Mouse (Mus musculus) heart, embryonic 10.5 days (tissue): ENCODE results near the gene Nemp1. TPM values are rescaled to one million over a fixed set of nuclear protein-coding genes. Genes with fewer than 3 reads are reported as not detected.
A peak's percentile ranks its signal among the peaks of the same experiment; 100 is the strongest.

Source experiments
- DNase-seq: peaks from one replicate; pipeline ENCODE4 v3.0.0-alpha.2; 2017; ENCODE audit warnings: low spot score
- H3K27ac ChIP-seq: fragments of 300-500 bp; sonication (generic); 2 replicates; pipeline ENCODE4 v1.5.1; 2016; ENCODE audit warnings: mild to moderate bottlenecking
- H3K27me3 ChIP-seq: fragments of 300-500 bp; sonication (generic); 2 replicates; pipeline ENCODE4 v1.6.1; 2016; ENCODE audit warnings: mild to moderate bottlenecking; ENCODE audit not compliant: poor library complexity, insufficient read depth, severe bottlenecking
- H3K36me3 ChIP-seq: fragments of 300-500 bp; sonication (generic); 2 replicates; pipeline ENCODE4 v1.6.1; 2016; ENCODE audit warnings: mild to moderate bottlenecking, moderate library complexity
- H3K4me1 ChIP-seq: fragments of 300-500 bp; sonication (generic); 2 replicates; pipeline ENCODE4 v1.6.1; 2016; ENCODE audit warnings: mild to moderate bottlenecking
- H3K4me3 ChIP-seq: fragments of 300-500 bp; sonication (generic); 2 replicates; pipeline ENCODE4 v1.5.1; 2016; ENCODE audit warnings: mild to moderate bottlenecking, moderate library complexity
- H3K9me3 ChIP-seq: fragments of 300-500 bp; sonication (generic); 2 replicates; pipeline ENCODE4 v1.6.1; 2016; ENCODE audit warnings: mild to moderate bottlenecking, moderate library complexity
- WGBS: fragments of 180-500 bp; shearing (Covaris S2); methylation state at CpG from one replicate; pipeline ENCODE4 v1.1.7; 2016; 5-methylcytosine and 5-hydroxymethylcytosine counted together
- polyA plus RNA-seq: library from polyadenylated mRNA; unstranded; fragments of >200 nt; fragmentation: Nextera tagmentation; extraction: Ambion mirVana; gene quantifications from 2 replicates; pipeline ENCODE4 v1.2.1, GENCODE M21; 2016

The Nemp1 gene
- polyA plus RNA-seq, 1 experiment from 2014 or later: 7.7 TPM

DNA sequence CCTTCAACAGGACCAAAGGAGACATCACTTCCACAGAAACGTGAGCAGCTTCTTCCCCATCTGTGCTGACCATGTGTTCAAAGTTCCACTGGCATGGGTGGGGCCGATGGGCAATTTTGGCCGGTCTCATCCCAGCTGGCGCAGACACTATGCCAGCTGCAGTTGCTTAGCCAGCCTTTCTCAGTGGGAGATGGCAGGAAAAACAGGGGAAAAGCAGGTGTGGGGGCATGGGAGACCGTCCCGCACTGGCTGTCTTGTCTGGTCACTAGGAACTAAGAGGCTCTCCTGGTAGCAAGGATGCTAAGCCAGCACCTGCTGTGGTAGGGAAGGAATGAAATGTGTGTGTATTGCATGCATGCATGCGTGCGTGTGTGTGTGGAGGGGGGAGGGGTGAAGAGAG is 61.7 kb downstream of the Nemp1 start:
- peaks cover 14% of the 10 kb centered on the region; the same call in 1 of the 2 replicates for H3K4me1 ChIP-seq
- H3K27ac ChIP-seq: no peak overlapping the region
- no peaks in the 10 kb centered on the region for H3K36me3 ChIP-seq
- no peak for DNase-seq
- peaks cover 32% of the 10 kb centered on the region for H3K27me3 ChIP-seq
- 79% methylated on average over 8 of the region's 8 CpGs for WGBS
- H3K4me3 ChIP-seq: no peak overlapping the region
- no peaks in the 10 kb centered on the region for H3K9me3 ChIP-seq

DNA sequence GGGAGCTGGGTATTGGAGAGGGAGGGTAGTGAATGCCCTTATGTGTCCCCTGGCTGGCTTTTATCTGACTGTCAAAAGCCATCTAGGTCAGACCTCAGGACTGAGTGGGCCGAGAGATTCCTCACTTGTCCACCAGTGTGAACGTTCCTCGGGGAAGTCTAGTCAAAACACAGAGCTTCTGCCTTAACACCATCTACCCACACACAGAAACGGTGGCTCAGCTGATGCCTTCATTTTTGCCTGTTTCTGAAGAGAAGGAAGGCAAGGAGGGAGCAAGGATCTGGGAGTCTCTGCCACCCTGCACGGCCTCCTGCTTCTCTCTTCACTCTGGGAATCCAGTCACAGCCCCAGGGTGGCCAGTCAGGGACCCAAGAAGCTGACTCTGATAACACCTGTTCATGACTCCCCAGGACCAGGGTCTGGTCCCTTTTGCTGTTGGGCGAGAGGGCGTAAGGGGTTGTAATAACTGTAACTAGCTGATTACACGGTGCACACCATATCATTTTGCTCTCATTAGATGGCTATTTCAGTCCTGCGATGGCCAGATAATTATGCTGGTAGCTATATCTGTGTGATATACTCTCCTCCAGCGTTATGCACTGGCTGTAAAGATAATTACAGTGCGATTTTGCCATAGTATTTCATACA is 63.7 kb downstream of the Nemp1 start:
- no peaks in the 10 kb centered on the region for H3K9me3 ChIP-seq
- H3K4me3 ChIP-seq: no peak overlapping the region
- no peak for DNase-seq
- H3K36me3 ChIP-seq: no peaks in the 10 kb centered on the region
- no peak overlapping the region for H3K27ac ChIP-seq
- H3K4me1 ChIP-seq: peaks cover 8% of the 10 kb centered on the region
- peaks cover 24% of the 10 kb centered on the region for H3K27me3 ChIP-seq
- WGBS: 67% methylated on average over 11 of the region's 11 CpGs

DNA sequence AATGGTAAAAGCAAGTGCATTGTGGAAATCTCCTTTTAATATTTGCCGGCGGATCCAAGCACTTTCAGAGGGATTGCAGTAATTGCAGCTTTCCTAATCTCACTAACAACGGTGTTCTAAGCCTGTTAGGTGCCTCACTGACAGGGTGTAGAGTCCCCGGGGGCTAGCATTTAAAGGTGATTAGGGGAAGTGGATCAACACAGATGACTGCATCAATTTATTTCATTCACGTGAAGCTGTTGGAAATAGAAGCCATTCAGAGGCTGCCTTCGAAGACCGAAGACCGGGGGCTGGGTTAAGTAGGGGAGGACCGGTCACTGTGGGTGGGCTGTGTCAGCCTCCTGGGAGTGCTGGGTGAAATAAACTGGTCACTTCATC is 64.2 kb downstream of the Nemp1 start:
- Histone ChIP-seq H3K27me3 (peaks cover 20% of the 10 kb centered on the region), H3K36me3 (no peaks in the 10 kb centered on the region), H3K4me3 (no peak overlapping the region), H3K27ac (no peak overlapping the region), H3K4me1 (peaks cover 8% of the 10 kb centered on the region), H3K9me3 (no peaks in the 10 kb centered on the region)
- no peak for DNase-seq
- 63% methylated on average over 9 of the region's 9 CpGs for WGBS

DNA sequence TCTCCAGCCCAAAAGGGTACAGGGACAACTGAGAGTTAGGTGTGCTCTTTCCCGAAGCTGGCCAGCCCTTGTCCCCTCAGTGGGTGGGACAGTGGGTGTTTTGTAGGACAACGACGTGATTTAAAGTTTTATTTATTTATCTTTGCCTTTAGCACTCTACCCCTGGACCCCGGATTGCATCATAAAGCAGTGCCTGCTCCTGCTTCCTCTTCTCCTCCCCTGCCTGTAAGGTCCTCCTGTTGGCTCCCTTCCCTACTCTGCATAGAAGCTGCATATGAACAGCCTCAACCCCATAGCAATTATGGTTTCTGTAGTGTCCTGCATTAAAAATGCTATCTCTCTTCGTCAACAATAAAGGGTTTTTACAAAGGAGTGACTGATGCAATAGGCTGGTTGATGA is 64.7 kb downstream of the Nemp1 start:
- Histone ChIP-seq H3K36me3 (no peaks in the 10 kb centered on the region), H3K4me3 (no peak overlapping the region), H3K27ac (no peak overlapping the region), H3K4me1 (peaks cover 8% of the 10 kb centered on the region), H3K27me3 (peaks cover 18% of the 10 kb centered on the region), H3K9me3 (no peaks in the 10 kb centered on the region)
- DNase-seq: no peak
- WGBS: 39% methylated on average over 5 of the region's 5 CpGs

DNA sequence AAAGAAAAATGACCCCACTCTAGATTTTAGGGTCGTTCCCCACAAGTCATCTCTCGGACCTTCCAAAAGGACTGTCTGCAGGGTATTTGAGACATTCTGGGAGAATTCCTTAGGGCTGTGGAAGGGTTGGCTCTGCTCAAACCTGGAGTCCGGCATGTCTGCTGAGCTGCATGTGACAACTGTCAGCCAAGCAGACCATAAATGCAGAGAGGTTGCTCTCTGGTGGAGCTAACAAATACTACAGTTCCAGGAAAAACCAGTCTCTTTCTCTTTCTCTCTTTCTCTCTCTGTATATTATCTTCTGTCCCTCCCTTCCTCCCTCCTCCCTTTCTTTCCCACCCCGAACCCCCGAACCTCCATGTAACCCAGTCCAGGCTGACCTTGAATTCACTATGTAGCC is 67.7 kb downstream of the Nemp1 start:
- Histone ChIP-seq H3K9me3 (no peaks in the 10 kb centered on the region), H3K36me3 (no peaks in the 10 kb centered on the region), H3K4me3 (no peak overlapping the region), H3K27me3 (no peaks in the 10 kb centered on the region), H3K4me1 (peaks cover 14% of the 10 kb centered on the region), H3K27ac (no peak overlapping the region)
- WGBS: 37% methylated on average over 5 of the region's 5 CpGs
- DNase-seq: no peak

DNA sequence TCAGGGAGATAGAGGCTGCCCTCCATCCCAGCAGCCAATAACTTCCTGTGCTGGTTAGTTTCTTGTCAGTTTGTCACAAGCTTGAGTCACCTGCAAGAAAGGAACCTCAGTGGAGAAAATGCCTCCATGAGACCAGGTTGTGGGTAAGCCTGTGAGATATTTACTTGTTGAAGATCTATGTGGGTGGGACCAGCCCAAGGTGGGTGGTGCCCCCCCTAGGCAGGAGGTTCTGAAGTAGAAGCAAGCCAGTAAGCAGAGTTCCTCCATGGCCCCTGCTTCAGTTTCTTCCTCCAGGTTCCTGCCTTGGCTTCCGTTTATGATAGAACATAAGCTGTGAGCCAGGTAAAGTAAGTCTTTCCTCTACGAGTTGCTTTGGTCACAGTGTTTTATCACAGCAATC is 69.6 kb downstream of the Nemp1 start:
- no peak overlapping the region for H3K4me3 ChIP-seq
- H3K36me3 ChIP-seq: peaks cover under 1% of the 10 kb centered on the region; the same call in 1 of the 2 replicates
- WGBS: 68% methylated on average over 2 of the region's 2 CpGs

DNA sequence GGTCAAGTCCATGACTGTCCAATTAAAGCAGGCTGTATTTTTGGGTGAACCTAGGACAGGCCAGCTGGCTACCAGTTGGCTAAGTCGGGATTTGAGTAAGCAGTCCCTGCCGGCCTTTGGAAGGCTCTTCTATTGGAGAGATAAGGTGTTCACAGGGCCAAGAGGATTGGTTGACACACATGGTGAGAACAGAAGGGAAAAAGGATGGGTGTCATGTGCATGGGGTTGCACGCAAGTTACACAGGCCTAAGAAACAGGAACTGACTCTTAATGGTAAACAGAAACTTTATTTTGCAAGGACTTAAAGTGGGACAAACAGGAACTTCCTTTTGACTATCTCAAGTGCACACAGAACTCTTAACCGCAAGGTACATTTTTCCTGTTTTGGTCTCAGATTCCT is 70.2 kb downstream of the Nemp1 start:
- Histone ChIP-seq H3K27ac (no peak overlapping the region), H3K4me3 (no peak overlapping the region), H3K36me3 (peaks cover 7% of the 10 kb centered on the region), H3K9me3 (no peaks in the 10 kb centered on the region), H3K4me1 (peaks cover 30% of the 10 kb centered on the region), H3K27me3 (no peaks in the 10 kb centered on the region)
- WGBS: 50% methylated on average over 4 of the region's 4 CpGs
- DNase-seq: no peak

More for the DNA sequence above, 69.6 kb downstream of the Nemp1 start:
- no peak for DNase-seq
- Histone ChIP-seq H3K27ac (no peak overlapping the region), H3K9me3 (no peaks in the 10 kb centered on the region), H3K4me1 (peaks cover 30% of the 10 kb centered on the region), H3K27me3 (no peaks in the 10 kb centered on the region)

DNA sequence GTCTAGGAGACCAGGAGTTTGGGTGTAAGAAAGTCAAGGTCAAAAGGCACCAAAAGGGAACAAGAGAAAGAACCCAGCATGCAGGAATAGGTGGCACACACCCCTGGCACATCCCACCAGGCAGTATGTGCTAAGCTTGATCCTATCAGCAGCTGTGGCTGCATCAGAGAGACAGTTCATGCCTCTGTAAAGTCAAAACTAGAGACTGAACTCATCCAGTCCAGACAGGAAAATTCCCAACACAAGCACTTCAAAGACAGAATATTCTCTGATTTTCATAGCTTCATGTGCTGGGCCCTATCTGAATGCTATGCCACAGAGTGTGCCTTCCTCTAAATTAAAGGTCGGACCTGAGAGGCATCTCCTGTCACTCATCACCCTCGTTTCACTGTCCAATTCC is 70.9 kb downstream of the Nemp1 start:
- peaks cover 13% of the 10 kb centered on the region for H3K36me3 ChIP-seq
- WGBS: 14% methylated on average over 2 of the region's 2 CpGs
- DNase-seq: no peak

DNA sequence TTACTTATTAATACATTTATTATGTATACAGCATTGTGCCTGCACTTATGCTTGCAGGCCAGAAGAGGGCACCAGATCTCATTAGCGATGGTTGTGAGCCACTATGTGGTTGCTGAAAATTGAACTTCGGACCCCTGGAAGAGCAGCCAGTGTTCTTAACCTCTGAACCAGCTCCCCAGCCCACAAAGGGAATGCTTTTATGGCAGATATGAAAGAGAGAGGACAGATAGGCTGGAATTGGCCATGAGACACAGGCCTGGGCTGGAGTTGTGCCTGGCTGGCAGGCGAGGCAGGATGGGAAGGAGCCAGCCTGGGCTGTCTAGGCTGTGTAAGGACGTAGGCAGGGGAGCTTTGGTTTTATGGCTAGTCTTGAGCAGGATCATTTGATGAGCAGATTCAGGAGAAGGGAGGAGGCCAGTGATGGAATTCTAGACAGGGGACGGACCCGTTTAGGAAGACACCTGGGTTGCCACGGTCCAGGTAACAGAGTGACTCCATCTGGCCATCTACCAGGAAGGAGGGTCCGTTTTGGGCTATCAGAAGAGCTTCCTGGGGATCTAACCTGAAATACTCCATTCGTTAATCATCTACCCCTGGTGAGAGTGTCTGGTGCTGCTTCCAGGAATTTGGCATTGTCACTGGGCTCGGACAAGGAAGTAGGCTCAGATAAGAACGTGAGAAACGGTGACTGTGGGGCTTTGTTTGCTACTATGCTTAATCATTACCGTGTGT is 71.6 kb downstream of the Nemp1 start:
- Histone ChIP-seq H3K27ac (peak overlapping the region; percentile 70; the same call in 1 of the 2 replicates), H3K9me3 (no peaks in the 10 kb centered on the region), H3K27me3 (no peaks in the 10 kb centered on the region), H3K4me3 (peak overlapping the region; percentile 99; the same call in 1 of the 2 replicates), H3K4me1 (peaks cover 30% of the 10 kb centered on the region), H3K36me3 (peaks cover 21% of the 10 kb centered on the region)
- WGBS: 39% methylated on average over 13 of the region's 13 CpGs
- DNase-seq: no peak

More for the DNA sequence above, 70.9 kb downstream of the Nemp1 start:
- Histone ChIP-seq H3K9me3 (no peaks in the 10 kb centered on the region), H3K4me1 (peaks cover 30% of the 10 kb centered on the region), H3K4me3 (no peak overlapping the region), H3K27ac (no peak overlapping the region), H3K27me3 (no peaks in the 10 kb centered on the region)

DNA sequence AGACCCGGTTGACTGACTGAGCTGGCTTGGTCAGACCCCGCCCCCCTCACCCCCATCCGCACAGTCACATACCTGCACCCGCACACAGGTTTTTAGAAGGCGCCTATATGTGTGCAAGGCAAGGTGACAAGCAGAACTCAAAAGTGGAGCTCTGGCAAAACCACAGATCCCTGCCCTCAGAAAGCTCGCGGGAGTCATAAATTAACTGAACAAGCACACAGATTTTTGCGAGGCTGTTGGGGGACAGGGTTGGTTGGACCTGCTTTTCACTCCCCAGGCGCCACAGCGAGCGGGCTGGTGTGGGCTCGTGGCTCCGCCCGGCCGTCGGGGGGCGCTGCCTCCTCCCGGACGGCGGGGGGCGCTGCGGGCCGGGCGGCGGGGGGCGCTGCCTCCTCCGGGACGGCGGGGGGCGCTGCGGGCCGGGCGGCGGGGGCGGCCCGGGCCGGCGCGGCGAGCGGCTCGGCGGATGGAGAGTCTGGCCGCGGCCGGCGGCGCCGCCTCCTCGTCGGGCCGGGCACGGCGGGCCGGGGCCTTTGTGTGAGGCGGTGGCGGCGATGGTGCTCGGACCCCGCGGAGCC is 72.5 kb downstream of the Nemp1 start, which contains the start of gene Zbtb39:
Zbtb39 (plus strand) TSS at position 456 of the 578 bp plus-strand sequence.
- peak; percentile 89 for DNase-seq
- H3K4me3 ChIP-seq: peak within 1 kb of the TSS; percentile 99
- 3% methylated on average over 61 of the region's 61 CpGs for WGBS
- peaks cover 25% of the 10 kb centered on the region for H3K4me1 ChIP-seq
- H3K9me3 ChIP-seq: no peaks in the 10 kb centered on the region
- H3K27me3 ChIP-seq: no peaks in the 10 kb centered on the region
- peaks cover 29% of the 10 kb centered on the region for H3K36me3 ChIP-seq
- H3K27ac ChIP-seq: peak within 1 kb of the TSS; percentile 96

DNA sequence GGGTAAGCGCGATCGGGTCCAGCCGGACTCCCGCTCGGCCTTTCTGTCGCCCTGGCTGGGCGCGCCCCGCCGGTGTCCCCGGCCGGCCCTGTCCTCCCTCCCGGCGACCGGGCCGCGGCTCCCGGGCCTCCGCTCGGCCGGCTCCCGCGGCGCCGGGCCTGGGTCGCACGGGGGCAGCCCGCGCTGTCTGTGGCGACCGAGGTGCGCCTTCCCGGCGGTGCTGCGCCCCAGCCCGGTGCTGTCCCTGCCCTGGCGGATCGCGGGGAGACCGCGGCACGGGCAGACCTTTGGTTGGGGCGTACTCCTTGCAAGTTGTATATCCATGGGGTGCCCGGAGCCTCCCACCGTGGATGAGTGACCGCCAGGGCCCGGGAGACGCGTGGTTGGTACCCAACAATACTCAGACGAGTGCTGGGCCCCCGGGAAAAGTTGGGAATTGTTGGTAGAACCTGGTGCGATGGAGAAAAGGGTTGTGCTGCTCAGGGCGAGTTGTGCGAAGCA is 73.0 kb downstream of the Nemp1 start:
- no peak for DNase-seq
- Histone ChIP-seq H3K27me3 (no peaks in the 10 kb centered on the region), H3K36me3 (peaks cover 35% of the 10 kb centered on the region), H3K9me3 (no peaks in the 10 kb centered on the region), H3K4me1 (peaks cover 25% of the 10 kb centered on the region), H3K4me3 (peak overlapping the region; percentile 99), H3K27ac (peak overlapping the region; percentile 96)
- 0% methylated on average over 53 of the region's 55 CpGs for WGBS

DNA sequence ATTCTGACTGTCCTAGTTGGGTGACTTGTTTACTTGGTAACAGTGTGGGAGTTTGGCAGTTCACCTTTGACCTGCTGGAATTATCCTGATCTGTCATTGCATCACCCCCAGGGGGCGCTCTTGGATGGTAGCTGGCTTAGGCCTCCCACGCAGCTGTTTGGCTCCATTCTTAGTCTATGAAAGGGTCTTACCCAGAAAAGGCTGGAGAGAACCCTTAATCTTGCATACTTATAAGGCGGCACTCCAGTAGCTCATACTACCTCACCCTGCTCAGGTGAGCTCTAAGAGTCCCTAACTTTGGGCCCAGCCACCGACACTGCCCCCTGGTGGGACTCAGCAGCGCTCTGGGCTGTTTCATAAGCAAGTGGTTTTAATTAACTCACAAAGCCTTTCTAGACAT is 78.0 kb downstream of the Nemp1 start:
- Histone ChIP-seq H3K4me1 (peaks cover 36% of the 10 kb centered on the region), H3K27me3 (no peaks in the 10 kb centered on the region), H3K9me3 (no peaks in the 10 kb centered on the region), H3K4me3 (no peak overlapping the region), H3K27ac (no peak overlapping the region), H3K36me3 (peaks cover 73% of the 10 kb centered on the region)
- no peak for DNase-seq
- WGBS: 66% methylated on average over 5 of the region's 5 CpGs

DNA sequence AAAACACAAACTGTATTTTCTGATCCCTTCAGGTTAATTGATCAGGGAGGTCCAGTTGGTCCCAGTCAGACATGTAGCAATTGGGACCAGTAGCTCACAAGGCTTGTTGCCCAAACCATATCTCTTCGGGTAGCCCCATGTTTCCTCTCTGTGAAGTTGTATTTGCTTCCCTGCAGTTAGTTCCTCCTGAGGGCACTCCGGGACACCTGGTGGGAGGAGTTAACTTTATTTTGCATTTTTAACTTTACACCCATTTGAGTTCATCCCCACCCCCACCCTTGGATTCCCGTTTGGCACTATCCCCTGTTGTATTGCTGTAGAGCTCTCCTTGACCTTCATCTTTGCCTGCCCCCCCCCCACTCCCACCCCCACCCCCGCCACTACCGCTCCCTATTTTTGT is 79.2 kb downstream of the Nemp1 start:
- Histone ChIP-seq H3K27ac (no peak overlapping the region), H3K36me3 (peaks cover 79% of the 10 kb centered on the region), H3K27me3 (no peaks in the 10 kb centered on the region), H3K9me3 (no peaks in the 10 kb centered on the region), H3K4me1 (peaks cover 33% of the 10 kb centered on the region), H3K4me3 (no peak overlapping the region)
- no peak for DNase-seq
- WGBS: 72% methylated on average over 5 of the region's 5 CpGs
